Mouse (Mus musculus): ENCODE results near the gene Qk.

DNA sequence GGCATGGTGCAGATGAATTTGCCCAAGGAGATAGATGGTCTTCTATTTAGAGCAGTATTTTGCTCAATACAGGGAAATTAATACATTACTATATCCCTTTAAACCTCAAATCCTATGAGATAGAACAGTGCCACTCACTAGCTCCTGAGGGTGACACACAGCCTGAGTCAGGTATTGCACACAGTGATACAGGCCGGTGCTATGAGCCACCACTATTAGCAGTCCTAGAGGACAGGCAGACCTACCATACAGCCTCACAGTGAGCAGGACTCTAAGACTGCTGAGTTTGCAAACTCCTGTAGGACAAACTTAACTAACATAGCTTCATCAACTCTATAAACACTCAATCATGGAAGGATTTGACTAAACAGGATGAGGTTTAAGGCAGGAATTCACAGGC, 51.2 kb downstream of the Qk start:
- TF ChIP-seq GATA1 (IDR thresholded peaks at IDR 0.05; ENCODE audit: low read depth, low read length) (no peak), ETS1 (IDR thresholded peaks at IDR 0.05; ENCODE audit: low read depth, low read length) (no peak), MAFK (IDR thresholded peaks at IDR 0.05; ENCODE audit: borderline replicate concordance, low read depth, low read length) (no peak), MXI1 (IDR thresholded peaks at IDR 0.05; ENCODE audit: low read depth, low read length) (no peak), TAL1 (IDR thresholded peaks at IDR 0.05; ENCODE audit: low read length) (no peak), CTCF (IDR thresholded peaks at IDR 0.05 in 2 of 3, conservative IDR thresholded peaks at IDR 0.05 in 1 of 3; ENCODE audit: control insufficient read depth in 1 of 3, insufficient read depth in 1 of 3, low read depth in 2 of 3, low read length in 3 of 3, poor library complexity in 1 of 3, severe bottlenecking in 1 of 3) (no peak), ZNF384 (IDR thresholded peaks at IDR 0.05; ENCODE audit: low read depth, low read length) (no peak), USF1 (IDR thresholded peaks at IDR 0.05; ENCODE audit: low read depth, low read length) (no peak)

Data from MEL (cell line).